Mouse (Mus musculus) thymus, postnatal 25 days (tissue): ENCODE results near the gene Xkr8.

Experiments used
- DNase-seq: peaks from one replicate; pipeline ENCODE4 v3.0.0; 2022

The Xkr8 gene

GRCm38 (mm10) chr4:132735894-132736293, 3.5 kb upstream of the Xkr8 start:
- DNase-seq: no peak

GRCm38 (mm10) chr4:132735389-132735788, 3.0 kb upstream of the Xkr8 start:
- no peak for DNase-seq

- DNase-seq: no peak
Observed at GRCm38 (mm10) chr4:132734766-132735165, 2.4 kb upstream of the Xkr8 start.

GRCm38 (mm10) chr4:132733071-132733770, 875 bp upstream of the Xkr8 start:
- no peak for DNase-seq

- no peak for DNase-seq
Observed at GRCm38 (mm10) chr4:132731616-132732015, 730 bp downstream of the Xkr8 start.

GRCm38 (mm10) chr4:132728233-132728632, 4.1 kb downstream of the Xkr8 start:
- no peak for DNase-seq

- no peak for DNase-seq
Observed at GRCm38 (mm10) chr4:132718251-132718650, 14.1 kb downstream of the Xkr8 start.

- no peak for DNase-seq
Observed at GRCm38 (mm10) chr4:132713181-132713580, 19.2 kb downstream of the Xkr8 start.

- DNase-seq: no peak
Observed at GRCm38 (mm10) chr4:132706885-132707284, 25.5 kb downstream of the Xkr8 start.

- no peak for DNase-seq
Observed at GRCm38 (mm10) chr4:132702076-132702475, 30.3 kb downstream of the Xkr8 start.

GRCm38 (mm10) chr4:132693366-132693765, 39.0 kb downstream of the Xkr8 start:
- no peak for DNase-seq

GRCm38 (mm10) chr4:132689634-132690033, 42.7 kb downstream of the Xkr8 start:
- DNase-seq: no peak

GRCm38 (mm10) chr4:132676771-132677539, 55.4 kb downstream of the Xkr8 start:
- DNase-seq: peak; percentile 12
